Mouse (Mus musculus) cortical plate, adult 2 months (tissue): ENCODE results near the gene Slc39a1.

Experiments
- CTCF ChIP-seq: fragments of 200-500 bp; IDR thresholded peaks from 2 replicates; pipeline ENCODE4 v1.5.1; 2011; ENCODE audit warnings: mild to moderate bottlenecking, control low read depth, low read length; ENCODE audit not compliant: insufficient read depth; ENCODE audit errors: extremely low read depth
- POLR2A ChIP-seq: fragments of 200-500 bp; IDR thresholded peaks from 2 replicates; pipeline ENCODE4 v1.6.1; 2011; ENCODE audit warnings: mild to moderate bottlenecking, low read length, control low read depth; ENCODE audit not compliant: insufficient read depth; ENCODE audit errors: extremely low read depth

DNA sequence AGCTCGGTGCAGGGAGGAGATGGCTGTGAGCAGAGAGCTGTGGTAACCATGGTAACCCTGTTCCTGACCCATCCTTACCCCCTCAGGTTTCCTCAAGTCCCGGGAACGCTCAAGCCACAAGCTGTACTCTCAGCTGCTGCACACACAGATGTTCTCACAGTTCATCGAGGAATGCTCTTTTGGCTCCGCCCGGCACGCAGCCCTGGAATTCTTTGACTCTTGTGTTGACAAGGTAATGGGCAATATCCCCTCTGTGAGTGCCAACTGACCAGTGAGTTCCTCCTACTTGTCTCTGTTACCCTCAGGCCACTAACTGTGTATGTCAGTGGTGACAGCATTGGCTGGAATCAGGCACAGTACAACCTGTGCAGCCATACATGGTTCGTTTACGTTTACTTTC is 24.2 kb downstream of the Slc39a1 start:
- no peak for TF ChIP-seq POLR2A
- TF ChIP-seq CTCF: no peak
